Mouse (Mus musculus) naive thymus-derived CD4-positive, alpha-beta T cell, adult 2 months (primary cell): Measurements from ENCODE around the gene Krt84.
"Not testable (repeated sequence)": the region's sequence is repeated elsewhere in the genome, so short reads cannot be mapped to it uniquely, and the experiment has no call there.

ENCODE experiments used
- DNase-seq: peaks from one replicate; pipeline ENCODE4 v3.0.0-alpha.2; 2011; ENCODE audit warnings: low read depth

The Krt84 gene

DNA sequence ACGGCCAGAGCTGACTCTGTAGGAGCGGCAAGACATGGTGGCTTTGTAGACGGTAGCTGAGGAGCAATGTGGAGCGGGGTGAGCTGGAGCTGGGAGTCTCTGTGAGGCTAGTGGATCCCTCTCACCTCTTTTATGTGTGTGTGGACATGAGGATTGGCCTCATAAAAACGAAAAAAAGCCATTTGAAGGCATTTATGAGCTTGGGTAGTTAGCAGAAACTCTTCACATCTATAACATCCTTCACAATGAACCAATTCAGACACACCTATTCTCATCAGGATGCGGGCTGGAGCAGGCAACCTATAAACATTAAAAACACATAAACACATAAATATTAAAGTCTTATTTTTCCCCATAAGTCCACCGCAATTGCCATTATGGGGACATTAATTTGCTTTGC lies at the start of gene Krt84:
Gene Krt84, minus strand, starts transcription at position 101 of the 400 bp plus-strand sequence.
- DNase-seq = no peak

DNA sequence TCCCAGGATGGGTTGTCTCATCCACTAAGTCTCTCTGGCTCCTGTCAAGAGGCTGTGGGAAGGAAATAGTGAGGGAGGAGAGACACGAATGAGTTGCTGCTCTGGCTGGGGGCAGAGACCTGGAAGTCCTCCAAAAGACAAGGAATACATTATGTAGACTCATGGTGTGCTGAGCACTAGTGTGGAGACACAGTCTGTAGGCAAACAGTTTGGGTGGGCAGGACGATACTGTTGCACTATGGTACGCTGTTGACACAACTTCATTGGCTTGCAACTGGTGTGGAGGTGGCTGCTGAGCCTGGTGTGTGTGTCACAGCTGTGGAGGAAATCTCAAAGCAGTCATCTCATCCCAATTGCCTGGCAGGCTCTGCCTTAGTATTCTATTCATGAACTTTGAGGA lies 49.1 kb upstream of the Krt84 start:
- DNase-seq = no peak

DNA sequence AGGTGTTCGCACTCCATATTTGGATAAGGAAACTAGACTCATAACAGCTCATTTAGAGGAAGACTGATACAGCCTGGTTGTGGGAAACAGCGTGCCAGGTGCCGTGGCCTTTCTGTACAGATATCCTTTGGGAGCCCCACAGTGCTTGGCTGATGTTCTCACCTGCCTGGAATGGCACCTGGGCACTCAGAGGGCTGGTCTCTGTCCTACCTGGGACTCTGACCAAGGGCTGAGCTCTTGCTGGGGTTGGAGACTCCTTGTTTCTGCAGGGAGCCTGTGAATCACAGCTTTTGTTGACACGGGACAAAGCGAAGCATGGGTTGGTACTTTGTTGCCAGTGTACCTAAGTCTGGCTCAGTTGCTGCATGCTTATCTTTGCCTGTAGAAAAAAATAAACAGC lies 42.9 kb upstream of the Krt84 start:
- no peak for DNase-seq

DNA sequence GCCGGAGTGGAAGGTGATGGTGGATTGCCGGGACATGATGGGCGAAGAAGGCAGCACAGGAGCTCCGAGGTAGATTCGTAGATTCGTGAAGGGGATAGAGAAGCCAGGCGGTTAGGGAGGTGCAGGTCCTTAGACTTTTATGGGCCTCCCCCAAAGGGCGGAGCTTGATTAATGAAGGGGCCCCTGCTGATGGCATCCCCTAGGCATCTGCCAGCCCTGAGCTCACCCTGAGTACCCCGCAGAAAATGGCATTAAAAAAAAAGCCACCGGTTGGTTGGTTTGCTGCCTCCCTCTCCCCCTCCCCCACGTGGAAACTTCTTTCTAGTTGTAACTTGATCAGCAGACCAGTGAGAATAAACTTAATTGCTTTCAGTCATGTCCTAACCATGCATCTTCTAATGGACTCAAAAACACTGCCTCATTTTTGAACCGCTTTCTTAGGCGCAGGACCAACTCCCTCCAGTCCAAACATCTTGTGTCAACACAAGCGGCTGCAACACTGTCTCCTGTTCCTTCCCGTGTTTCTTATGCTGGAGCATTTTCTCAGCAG lies 41.3 kb upstream of the Krt84 start, which contains the start of gene Krt75:
Gene Krt75, minus strand, starts transcription at position 109 of the 550 bp plus-strand sequence.
- no peak for DNase-seq

- no peak for DNase-seq
Observed at GRCm38 (mm10) chr15:101567780-101568179, 35.2 kb upstream of the Krt84 start.

- no peak for DNase-seq
Observed at GRCm38 (mm10) chr15:101562850-101563249, 30.2 kb upstream of the Krt84 start, which contains the start of gene Krt90. Gene Krt90 (minus strand): TSS chr15:101562950.

DNA sequence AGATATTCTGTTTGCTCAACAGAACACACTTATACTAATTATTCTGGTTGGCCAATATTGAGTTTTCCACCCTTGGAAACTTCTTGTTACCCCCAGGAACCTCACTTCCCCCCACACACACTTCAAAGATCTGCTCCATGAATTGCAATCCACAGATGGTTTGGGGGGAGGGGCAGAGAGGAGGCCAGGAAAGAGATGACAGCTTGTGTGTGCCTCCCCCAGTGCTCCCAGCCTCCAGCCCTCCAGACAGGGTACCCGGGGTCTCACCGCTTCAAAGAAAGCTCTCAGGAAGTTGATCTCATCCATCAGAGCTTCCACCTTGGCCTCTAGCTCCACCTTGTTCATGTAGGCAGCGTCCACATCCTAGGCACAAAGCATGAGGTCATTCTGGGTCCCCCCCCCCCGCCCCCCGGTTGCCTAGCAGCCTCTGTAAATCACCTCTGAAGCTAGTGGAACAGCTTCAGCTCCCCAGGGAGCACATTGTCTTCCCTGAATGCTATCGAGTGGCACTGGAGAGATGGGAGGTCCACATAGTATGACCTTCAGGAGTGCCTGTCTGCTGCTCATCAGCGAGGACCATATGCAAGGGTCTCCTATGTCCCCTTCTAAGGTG lies 25.5 kb upstream of the Krt84 start:
- no peak for DNase-seq

- DNase-seq = no peak
Observed at GRCm38 (mm10) chr15:101553169-101553568, 20.5 kb upstream of the Krt84 start.

- DNase-seq = no peak
Observed at GRCm38 (mm10) chr15:101552188-101552587, 19.6 kb upstream of the Krt84 start.

DNA sequence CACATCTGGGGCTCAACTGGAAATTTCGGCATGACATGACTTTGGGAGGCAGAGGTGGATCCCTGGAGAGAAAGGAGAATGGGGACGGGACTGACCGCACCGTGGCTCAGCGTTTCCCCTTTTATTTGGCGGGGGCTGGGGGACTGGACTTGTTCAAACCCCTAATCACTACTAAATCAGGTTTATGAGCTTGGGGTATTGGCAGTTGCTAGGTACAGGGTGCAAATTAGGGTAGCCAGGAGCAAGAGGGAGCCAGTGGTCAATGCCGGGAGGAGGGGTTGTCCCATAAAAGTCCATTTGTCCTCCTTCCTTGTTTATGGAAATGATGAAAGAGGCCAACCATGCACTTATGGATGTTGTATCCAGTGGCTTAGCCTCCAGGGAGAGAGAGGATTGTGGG lies 17.9 kb upstream of the Krt84 start, which contains the start of gene Krt82:
Gene Krt82, minus strand, starts transcription at position 101 of the 400 bp plus-strand sequence.
- DNase-seq = no peak

DNA sequence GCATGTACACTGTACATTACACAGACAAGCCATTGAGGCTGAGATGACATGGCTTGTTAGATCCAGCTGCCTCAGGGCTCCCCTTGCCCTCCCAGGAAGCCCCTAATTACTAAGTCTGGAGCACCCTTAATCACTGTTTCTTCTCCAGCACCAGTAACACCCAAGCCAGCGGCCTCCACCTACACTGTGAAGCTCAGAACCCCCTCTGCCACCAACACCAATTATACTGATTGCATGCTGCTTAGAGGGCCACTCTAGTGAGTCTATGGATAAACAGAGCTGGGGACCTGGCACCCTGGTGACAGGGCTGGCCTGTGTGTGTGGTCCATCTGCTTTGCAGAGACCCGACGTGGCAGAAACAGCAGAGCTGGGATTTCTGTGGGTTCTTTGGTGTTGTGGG lies 11.9 kb upstream of the Krt84 start:
- no peak for DNase-seq

- no peak for DNase-seq
Observed at GRCm38 (mm10) chr15:101542543-101542942, 9.9 kb upstream of the Krt84 start.

DNA sequence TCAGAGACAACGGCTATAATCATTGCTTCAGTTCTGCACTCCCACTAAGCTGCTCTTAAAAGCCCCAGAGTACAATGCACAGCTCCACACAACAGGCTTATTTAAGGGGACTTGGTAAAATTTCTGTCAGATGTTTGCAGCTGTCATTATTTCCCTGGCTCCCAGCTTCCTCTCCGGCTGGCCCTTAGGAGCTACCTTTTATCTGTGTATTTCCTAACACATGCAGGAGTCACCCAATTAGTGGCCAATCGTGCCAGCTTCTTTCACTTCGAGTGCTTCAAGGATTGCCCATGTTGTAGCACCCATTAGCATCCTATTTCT lies 5.9 kb upstream of the Krt84 start:
- DNase-seq = no peak

DNA sequence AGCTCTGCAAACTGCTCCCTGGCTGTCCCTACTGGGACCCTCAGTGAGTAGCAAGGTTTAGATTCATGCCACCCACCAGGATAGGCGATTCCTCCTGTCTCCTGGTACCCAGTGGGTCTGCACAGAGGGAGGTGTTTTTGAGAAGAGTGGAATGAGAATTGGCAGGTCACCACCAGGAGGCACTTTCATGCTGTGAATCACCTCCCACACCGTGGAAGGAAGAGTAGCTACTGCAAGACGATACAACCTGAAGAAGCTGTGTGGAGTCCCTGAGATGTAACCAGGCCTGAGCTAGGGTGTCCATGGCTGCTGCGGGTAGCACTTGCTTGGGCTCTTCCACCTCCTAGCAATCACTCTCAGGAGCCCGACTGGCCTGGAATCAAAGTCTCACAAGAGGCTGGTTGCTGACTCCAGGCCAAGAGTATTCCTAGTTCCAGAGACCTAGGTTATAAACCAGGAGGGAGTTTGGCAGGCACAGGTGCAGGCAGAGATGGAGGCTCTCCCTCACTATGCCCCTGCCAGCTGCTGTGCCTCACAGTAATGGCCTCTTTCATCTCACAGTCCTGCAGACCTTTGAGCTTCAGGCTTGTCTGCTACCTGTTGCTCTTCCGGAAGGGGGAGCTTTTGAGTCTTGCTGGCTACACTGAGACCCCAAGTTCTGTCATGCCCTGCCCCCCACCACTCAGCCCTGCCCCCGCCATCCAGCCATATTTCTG lies 5.4 kb upstream of the Krt84 start:
- DNase-seq = no peak

DNA sequence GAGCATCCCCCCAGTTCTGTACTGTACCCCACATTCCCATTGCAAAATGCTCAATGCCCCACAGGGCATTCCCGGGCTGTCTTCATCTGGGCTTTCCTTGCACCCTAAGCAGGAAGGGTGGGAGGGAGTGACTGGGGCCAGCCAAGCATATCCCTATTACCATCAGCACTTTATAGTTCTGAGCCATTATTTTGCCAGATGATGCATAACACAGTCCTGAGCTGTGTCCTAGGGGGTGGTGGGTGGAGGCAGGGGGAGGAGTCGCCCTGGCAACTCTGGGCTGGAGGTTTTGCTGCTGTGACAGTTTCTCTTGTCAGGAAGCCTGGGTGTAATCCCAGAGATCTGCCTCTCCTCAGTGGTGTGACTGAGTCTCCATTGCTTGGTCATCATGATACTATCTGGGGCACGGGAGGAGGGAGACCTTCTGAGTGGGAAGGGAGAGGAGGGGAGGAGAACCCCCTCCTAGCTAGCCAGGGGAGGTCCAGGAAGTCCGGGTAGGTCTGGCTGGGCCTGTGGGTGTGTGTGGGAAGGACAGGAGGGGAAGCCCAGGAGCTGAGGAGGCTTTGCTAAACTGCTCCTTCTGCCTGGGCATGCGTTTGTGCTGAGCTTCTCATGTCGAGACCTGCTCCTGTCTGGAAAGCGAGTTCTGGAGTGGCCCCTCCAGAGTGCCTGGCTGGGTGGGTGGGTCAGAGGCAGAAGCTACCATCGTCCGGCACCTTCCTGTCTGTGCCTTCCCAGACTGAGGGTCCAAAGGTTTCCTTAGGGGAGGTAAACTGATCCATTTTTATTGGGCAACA lies 3.6 kb upstream of the Krt84 start:
- DNase-seq = no peak

GRCm38 (mm10) chr15:101522556-101523232 lies 9.9 kb downstream of the Krt84 start:
- no peak for DNase-seq

DNA sequence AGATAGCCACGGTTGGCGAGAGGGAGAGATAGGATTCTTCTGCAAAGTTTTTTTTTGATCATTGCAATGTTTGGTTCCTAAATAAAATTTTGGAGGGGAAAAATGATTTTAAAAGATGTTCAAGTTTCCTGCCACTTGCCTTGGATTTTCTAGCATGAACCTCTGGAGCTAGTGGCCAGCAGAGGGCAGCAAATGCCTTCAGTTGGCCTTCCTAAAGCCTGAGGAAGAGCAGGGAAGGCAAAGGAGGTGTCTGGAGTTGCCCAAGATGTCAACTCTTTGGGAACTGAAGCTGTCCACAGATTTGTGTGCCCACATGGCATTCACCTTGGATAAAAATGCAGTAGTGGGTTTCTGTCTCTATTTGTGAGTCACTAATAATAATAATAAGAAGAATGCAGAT lies 12.8 kb downstream of the Krt84 start:
- DNase-seq = peak; percentile 34

DNA sequence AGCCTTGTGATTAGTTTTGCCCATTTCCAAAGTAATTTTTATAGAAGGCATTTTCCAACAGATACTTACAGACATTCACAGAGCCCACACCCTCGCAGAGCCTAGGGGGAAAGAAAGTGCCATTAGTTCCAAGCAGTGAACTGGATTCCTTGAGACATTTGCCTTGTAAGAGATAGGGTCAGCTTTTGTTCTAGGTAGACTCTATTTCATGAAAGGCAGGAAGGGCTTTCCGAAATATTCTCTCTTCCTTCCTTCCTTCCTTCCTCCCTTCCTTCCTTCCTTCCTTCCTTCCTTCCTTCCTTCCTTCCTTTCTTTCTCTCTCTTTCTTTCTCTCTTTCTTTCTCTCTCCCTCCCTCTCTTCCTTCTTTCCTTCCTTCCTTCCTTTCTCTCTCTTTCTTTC lies 15.5 kb downstream of the Krt84 start, which contains the start of gene Gm49425:
Gene Gm49425, minus strand, starts transcription at position 101 of the 400 bp plus-strand sequence.
- not testable (repeated sequence) for DNase-seq

DNA sequence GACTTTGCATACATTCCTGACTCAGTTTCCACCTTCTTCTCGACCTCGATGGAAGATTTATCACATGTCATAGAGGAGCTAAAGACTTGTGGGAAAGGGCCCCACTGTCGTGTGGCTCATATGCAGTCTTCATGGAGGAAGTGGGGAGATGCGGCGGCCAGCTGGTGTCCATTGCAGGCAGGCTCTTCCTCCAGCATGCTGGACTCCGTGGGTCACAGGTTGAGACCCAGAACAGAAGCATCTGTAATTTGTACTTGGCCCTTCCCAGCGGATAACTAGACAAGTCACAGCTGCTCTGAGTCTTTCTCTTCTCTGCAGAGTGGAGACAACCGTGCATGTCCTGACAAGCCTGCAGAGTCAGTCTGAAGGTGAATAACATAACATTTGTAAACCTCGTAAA lies 24.4 kb downstream of the Krt84 start:
- DNase-seq = no peak

GRCm38 (mm10) chr15:101506896-101507758 lies 25.5 kb downstream of the Krt84 start:
- DNase-seq = no peak

GRCm38 (mm10) chr15:101497181-101497580 lies 35.4 kb downstream of the Krt84 start:
- no peak for DNase-seq
